Mouse (Mus musculus) lung, postnatal 25 days (tissue): ENCODE results near the gene Fastk.
"Not testable (repeated sequence)": the region's sequence is repeated elsewhere in the genome, so short reads cannot be mapped to it uniquely, and the experiment has no call there.

ENCODE experiments used
- DNase-seq: peaks from one replicate; pipeline ENCODE4 v3.0.0; 2022; ENCODE audit warnings: low spot score

Fastk gene

DNA sequence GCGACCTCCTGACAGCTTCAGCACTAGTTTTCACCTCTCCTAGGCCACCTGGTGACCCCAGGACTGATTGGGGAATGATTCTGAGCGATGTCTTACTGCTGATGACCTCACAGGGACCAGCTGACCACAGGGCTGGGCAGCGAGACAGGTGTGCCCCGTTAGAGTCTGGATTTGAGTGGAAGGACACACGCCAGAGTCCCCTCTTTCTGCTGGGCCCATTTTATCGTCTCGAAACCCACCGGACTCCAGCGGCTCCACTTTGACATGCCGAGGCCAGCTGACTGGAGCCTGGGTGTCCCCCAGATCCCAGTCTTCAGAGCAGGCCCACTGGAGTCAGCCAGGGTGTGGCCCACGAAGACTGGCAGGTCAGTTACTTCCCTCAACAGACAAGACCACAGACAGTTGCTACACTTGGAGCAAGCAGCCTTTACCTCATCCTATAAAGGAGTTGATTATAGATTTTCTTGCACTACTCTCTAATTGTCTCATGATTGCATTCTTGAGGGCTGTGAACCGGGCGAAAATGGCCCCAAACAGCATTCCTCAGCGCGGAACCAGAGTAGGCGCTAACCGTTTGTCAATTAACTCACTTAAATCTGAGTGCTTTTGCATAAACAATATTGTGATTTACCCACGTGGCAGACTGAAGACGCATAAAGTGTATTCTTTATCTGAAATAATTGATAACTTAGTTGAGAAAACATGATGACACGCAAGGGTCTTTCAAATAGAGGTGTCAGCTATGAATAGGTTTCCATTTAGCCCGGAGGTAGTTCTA is 20.9 kb downstream of the Fastk start:
- DNase-seq, result no peak

DNA sequence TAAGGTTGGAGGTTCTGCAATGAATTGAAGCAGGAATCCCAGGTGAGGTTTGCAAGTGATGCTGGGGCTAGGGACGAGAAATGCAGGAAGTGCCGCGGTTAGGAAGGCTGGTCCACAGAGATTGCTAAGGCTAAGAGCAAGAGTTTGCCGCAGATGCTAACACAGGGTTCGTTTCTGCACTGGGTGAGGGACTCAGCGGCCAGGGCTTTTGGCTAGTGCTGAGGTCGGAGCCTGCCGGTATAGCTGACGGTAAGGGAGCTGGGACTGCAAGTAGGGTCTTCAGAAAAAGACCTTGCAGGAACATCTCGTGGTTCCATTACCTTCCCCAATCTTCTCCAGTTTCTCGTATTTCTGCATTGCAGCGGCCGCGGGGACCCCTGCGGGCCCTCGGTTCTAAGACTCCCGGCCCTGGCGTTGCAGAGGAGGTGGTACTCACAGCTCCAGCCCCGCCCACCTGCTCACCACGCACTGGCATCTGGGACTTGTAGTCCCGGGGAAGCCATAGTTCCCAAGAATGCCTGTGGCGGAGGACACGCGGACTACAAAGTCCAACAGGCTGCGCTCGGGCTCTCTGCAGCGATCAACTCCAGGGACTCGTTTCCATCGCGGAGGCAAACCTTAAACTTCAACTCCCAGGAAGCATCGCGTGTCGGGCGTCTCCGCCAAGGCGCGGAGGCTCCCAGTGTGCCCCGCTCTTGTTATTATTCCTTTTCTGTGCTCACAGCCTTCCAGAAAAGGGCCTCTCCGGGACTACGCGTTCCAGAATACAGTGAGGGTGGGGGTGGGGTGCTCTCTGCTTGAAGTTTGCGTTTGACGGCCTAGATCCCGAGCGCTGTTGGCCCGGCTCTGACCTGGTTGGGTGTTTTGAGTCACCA is 21.7 kb downstream of the Fastk start, which contains the start of the genes Cdk5 and Slc4a2:
Gene Cdk5, minus strand, starts transcription at position 402 of the 875 bp plus-strand sequence.
Gene Slc4a2, plus strand, starts transcription at position 709 of the 875 bp plus-strand sequence.
- DNase-seq, result peak; percentile 99

DNA sequence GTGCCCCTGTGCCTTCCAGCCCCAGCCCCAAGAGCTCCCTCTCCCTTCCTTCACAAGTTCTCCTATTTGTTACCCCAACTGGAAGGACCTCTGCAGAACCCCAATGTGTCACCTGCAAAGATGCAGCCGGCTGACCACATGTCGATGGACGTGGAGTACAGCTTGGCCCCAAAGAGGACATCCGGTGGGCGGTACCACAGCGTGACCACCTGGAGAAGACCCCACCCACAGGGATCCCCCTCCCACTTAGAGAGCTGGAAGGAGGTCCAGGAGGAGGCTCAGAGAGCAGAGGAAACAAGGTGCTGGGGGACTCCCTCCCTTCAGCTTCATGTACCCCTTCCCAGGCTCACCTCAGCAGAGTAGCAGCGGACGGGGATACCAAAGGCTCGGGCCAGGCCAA is 24.7 kb downstream of the Fastk start:
- no peak for DNase-seq

- no peak for DNase-seq
Observed at GRCm38 (mm10) chr5:24417587-24417986, 27.5 kb downstream of the Fastk start.

DNA sequence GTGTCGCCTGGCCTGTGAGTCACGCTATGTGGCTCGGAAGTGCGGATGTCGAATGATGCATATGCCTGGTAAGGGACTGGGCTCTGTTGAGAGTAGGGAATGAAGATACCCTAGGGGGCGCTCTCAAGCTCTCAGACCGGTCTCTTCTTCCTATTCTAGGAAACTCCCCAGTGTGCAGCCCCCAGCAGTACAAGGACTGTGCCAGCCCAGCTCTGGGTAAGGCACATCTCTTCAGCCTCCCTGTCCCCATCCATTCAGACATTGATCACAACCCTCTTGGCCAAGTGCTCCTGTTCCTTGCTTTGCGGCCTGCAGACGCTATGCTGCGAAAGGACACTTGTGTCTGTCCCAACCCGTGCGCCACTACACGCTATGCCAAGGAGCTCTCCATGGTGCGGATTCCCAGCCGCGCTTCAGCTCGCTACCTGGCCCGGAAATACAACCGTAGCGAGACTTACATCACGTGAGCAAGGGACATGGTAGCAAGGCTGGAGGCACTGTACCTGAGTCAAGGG is 28.8 kb downstream of the Fastk start:
- DNase-seq, result peak; percentile 68

GRCm38 (mm10) chr5:24413938-24414337 is 31.1 kb downstream of the Fastk start:
- DNase-seq, result no peak

- no peak for DNase-seq
Observed at GRCm38 (mm10) chr5:24413042-24413693, 31.9 kb downstream of the Fastk start, which contains the start of gene Asic3. Asic3 (plus strand) TSS chr5:24413392.

DNA sequence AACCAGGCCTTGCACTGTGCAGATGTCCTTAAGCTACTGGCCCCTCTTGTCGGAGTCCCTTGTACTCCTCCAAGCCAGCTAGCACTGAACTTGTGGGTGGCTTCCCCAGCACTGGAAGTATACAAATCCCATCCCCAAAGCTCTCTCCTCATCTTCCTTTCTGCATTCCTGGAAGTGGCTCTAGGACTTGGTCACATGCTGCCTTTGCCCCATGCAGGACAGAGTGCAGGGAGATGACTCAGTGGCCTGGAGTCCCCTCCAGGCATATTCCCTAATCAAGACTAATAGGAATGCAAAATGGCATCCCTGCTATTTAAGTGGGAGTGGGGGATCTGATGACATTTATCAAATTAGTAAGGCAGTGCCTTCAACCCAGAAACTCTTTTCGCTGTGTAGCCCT is 33.0 kb downstream of the Fastk start:
- no peak for DNase-seq

- DNase-seq, result no peak
Observed at GRCm38 (mm10) chr5:24409466-24409865, 35.6 kb downstream of the Fastk start.

DNA sequence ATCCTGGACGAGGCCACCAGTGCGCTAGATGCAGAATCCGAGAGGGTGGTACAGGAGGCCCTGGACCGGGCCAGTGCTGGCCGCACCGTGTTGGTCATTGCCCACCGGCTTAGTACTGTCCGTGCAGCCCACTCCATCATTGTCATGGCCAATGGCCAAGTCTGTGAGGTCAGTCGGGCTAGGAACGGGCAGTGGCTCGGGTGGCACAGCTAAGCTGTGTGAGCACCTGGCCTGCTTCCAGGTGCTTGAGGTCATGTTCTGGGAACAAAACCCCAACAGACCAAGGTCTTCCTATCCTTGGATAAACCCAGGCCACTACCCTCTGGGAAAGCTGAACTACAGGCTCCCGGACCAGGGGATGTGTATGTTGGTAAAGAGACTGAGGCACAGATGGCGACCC is 36.4 kb downstream of the Fastk start:
- DNase-seq, result no peak

DNA sequence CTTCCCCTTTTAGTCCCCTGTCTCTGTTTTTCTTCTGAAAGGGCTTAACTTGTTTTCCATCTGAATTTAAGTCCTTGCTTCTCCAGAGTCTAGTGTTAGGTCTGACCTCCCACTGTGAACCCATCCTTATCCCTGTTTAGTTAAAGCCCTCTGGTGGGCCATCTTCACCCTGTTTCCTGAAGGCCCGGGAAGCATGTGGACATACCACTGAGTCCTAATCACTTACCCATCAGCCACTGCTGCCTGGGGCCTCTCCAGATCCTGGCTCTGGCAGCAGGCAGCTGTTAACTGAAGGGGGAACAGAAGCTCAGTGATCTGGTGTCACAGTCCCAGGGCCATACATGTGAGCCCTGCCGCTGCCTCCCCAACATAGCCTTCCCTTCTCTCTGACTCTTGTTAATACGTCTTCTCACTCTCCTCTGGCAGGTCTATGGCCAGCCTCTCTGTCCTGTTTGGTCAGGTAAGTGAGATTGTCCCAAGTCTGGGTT is 39.7 kb downstream of the Fastk start:
- no peak for DNase-seq

GRCm38 (mm10) chr5:24404594-24405360 is 40.3 kb downstream of the Fastk start:
- DNase-seq, result no peak

DNA sequence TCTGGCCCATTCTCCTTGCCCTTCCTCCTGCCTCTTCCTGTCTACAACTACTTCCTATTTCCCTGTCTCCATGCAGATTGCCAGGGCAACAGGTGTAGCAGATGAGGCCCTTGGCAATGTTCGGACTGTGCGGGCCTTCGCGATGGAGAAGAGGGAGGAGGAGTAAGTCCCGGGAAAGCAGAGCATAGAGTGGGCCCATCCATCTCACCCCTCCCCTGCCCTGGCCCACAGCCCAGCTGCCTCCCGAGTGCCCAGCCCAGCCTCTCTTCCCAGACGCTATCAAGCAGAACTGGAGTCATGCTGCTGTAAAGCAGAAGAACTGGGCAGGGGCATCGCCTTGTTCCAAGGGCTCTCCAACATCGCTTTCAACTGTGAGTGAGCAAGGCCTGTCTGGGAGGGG is 43.1 kb downstream of the Fastk start:
- DNase-seq, result no peak

- no peak for DNase-seq
Observed at GRCm38 (mm10) chr5:24400911-24401605, 44.0 kb downstream of the Fastk start.

DNA sequence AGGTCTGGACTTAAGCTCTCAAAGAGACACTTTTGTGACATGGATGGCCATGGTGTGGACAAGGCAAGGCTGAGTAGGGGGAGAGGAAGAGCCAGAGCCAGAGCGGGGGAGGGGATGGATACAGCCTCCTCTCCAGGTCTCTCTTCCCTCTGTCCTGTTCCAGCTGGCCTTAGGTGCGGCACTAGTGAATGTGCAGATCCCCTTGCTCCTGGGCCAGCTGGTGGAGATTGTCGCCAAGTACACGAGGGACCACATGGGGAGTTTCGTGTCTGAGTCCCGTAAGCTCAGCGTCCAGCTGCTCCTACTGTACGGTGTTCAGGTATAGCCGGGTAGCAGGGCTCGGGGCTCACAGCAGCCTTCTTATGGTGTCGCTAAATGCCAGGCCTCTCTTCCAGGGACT is 44.7 kb downstream of the Fastk start:
- no peak for DNase-seq

DNA sequence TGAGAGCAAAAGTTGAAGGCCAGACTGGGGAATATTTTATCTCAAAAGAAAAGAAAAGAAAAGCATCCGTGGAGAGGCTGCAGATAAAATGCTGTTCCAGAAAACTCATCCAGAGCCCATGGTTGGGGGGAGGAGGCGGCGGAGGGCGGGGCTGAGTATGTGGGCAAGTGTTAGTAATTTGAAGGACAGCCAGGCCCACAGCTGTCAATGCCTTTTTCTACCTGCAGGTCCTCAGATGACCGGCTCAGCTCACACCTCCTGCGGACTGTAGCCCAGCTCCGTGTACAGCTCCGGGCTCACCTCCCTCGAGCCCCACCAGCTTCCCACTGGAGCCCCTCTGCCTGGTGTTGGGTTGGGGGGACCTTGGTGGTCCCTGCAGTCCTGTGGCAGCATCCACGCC is 45.4 kb downstream of the Fastk start:
- DNase-seq, result no peak

GRCm38 (mm10) chr5:24396254-24396653 is 48.8 kb downstream of the Fastk start:
- not testable (repeated sequence) for DNase-seq

DNA sequence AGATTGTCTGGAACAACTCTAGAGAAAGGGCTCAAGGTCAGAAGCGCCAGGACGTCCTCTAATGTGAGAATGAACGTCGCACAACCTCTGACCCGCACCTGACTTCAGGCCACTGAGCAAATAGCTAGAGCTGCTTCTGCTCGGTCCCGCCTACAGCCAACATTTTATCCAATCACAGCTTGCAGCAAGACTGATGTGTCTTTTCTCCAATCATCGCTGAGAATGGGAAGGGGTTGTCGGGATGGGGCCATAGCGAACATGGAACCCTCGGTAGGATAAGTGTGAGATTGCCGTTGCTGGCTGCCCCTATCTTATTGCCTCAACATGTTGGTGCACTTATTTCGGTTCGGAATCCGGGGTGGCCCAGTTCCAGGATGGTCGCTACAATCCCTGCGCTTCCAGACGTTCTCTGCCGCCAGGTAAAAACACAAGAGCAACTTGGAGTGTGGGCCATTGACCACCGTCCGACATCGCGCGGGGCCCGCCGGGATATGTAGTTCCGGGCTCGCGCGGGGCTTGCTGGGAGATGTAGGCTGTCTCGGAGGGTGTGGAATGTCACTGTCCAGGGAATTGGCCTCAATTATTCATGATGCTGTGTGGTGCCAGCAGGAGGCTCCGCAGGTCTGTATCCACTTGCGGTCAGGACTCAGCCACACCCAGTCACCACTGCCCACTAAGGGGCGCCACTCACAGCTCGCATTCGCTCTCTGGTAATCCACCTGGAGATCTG is 50.8 kb downstream of the Fastk start:
- DNase-seq, result peak; percentile 98

- peak; percentile 89 for DNase-seq
Observed at GRCm38 (mm10) chr5:24393392-24393997, 51.6 kb downstream of the Fastk start, which contains the start of gene Abcb8. Abcb8 (plus strand) TSS chr5:24393663.
